Mouse (Mus musculus) ZHBTc4 (cell line): ENCODE measurements around the gene Dok3.
"Not testable (repeated sequence)": the region's sequence is repeated elsewhere in the genome, so short reads cannot be mapped to it uniquely, and the experiment has no call there.

Experiments
- DNase-seq: peaks from one replicate; pipeline ENCODE4 v3.0.0-alpha.2; 2011; ENCODE audit warnings: low read depth, low spot score

Gene Dok3

DNA sequence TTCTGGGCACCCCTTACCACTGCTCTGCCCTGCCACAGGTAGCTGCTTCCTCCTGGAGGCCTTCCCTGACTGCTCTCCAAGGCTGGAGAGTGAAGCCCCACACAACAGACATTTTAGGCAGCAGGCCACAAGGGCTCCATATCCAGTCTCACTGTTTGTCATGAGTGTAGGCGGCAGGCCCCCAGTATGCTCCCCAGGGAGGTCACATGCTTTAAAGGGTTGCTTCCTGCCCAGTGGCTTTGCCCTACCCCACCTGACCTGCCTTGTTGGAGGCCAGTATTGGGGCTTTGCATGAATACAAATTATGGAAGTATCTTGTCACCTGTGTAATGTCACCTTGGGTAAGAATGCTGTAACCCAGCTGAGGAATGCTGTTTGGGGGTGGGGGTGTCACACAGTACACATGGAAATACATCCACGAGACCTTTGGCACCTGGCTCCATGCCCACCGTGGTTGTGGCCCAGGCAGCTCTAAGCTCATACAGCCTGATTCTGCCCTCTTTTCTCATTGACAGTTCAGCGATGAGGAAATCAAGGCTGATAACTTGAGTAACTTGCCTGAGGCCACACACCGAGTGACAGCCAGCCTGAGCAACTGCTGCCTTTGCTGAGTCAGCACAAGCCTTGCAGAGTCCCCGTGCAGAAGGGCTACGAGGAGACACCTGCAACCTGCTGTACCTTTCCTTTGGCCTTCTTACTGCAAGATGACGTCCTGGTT lies at the start of gene Dok3:
TSS of gene Dok3 (minus strand) at position 99 of the 718 bp plus-strand sequence.
- DNase-seq: no peak

GRCm38 (mm10) chr13:55578086-55578485 lies 49.0 kb upstream of the Dok3 start:
- DNase-seq: no peak

GRCm38 (mm10) chr13:55576872-55577271 lies 47.8 kb upstream of the Dok3 start:
- DNase-seq: not testable (repeated sequence)

- DNase-seq: peak; percentile 79
Observed at GRCm38 (mm10) chr13:55575932-55576331, 46.8 kb upstream of the Dok3 start.

DNA sequence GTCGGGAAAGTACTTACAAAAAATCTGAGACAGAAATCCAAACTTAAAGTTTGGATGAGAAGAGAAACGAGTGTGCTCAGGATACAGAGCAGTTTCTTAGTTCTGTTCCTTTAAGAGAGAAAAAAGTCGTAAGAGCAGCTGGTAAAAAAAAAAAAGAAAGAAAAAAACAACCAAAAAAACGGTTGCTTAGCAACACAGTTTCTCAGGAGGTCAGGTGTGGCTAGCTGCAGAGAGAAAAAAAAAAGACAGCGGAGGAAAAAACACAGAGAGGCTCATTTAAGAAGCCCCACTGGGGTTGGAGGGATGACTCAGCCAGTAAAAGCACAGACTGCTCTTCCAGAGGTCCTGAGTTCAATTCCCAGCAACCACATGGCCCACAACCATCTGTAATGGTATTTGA lies 45.2 kb upstream of the Dok3 start:
- DNase-seq: no peak

DNA sequence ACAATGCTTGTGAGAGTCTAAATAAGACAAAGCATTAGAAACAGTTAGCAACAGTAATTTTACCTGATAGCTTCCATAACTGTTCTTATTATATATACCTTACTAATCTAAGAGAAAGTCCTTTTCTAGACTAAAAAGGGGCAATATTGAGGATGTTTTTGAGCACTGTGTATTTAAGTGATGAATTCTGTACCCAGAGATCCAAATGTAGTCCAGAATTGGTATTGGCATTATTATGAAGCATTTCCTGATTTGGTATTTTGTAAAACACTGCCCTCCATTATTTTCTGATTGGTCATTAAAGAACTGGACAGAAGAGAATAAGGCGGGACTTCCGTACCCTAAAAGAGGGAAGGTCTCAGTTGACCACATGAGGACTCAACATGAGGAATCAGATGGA lies 44.3 kb upstream of the Dok3 start, which contains the start of gene Tmed9:
TSS of gene Tmed9 (plus strand) at position 301 of the 400 bp plus-strand sequence.
- no peak for DNase-seq

GRCm38 (mm10) chr13:55571977-55572376 lies 42.9 kb upstream of the Dok3 start:
- DNase-seq: no peak

- DNase-seq: peak; percentile 97
Observed at GRCm38 (mm10) chr13:55571027-55571751, 42.1 kb upstream of the Dok3 start, which contains the start of gene Fam193b. Fam193b (minus strand) TSS chr13:55571120.

GRCm38 (mm10) chr13:55570286-55570973 lies 41.3 kb upstream of the Dok3 start:
- peak; percentile 57 for DNase-seq

DNA sequence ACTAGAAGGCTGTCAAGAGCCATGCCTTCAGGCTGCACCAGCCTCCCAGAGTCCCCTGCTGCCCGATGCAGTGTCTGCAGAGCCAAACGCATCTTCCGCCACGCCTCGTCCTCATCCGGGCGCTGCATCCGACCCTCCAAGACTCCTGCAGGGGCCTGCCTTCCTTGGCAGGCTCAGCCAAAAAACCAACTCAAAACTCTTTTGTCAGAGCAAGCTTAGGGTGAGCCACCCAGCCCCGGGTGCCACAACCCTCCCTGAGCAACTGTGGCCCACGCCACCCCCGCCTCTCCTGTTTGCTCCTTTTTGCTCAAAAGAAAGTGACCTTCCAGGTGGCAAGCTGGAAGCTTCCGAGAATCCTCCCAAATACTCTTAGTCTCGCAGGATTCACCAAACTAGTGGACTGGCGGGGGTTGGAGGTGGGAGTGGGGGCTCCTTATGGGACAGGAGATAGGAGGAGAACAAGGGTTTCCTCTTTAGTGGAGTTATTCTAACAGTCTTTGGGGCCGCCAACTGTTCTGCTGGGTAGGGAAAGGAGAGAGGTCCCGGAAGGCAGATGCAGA lies 40.7 kb upstream of the Dok3 start:
- DNase-seq: peak; percentile 46

GRCm38 (mm10) chr13:55568524-55568923 lies 39.4 kb upstream of the Dok3 start:
- not testable (repeated sequence) for DNase-seq

- DNase-seq: no peak
Observed at GRCm38 (mm10) chr13:55567949-55568348, 38.9 kb upstream of the Dok3 start.

DNA sequence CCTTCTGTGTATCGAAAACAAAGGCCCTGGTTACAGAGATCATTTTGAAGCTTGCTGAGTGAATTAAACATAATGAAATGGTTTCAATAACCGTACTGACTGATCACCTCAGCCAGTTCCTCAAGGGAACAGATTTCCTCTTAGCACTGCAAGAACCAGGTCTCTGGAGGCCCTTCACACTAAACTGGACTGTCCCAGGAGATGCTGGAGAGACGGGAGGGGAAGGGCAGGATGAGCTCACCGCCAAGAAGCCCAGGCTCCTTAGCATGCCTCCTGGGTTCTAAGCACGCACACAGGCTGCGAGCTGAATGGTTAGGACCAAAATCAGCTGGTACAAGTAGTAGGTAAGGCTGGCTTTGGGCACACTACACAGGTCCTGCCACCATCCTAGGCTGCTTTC lies 37.9 kb upstream of the Dok3 start:
- no peak for DNase-seq

DNA sequence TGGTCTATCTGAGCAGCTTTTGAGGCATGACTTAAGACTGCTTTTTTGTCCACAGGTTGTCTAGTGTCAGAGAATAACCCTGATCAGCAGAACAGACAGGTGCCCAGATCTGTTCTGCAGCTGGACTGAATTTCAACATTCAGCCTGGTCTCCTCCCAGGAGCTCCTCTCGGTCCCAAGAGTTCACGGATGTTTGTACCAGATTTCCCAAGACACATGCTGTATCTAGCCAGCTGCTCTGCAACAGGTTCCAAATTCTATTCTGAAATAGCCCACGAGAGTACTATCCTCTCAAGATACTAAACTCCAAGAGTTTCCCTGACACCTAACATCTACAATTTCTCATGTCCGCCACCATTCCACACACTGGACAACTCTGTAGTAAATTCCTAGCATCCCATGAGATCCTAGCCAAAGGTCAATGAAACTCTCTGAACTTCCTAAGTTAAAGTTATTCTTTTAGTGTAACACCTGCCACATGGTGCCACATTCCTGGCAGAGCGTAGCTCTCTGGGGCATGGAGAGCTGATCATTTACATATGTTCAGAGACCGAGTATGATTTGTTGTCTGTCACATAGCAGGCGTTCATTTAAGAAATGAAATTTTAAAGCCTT lies 34.3 kb upstream of the Dok3 start:
- no peak for DNase-seq

DNA sequence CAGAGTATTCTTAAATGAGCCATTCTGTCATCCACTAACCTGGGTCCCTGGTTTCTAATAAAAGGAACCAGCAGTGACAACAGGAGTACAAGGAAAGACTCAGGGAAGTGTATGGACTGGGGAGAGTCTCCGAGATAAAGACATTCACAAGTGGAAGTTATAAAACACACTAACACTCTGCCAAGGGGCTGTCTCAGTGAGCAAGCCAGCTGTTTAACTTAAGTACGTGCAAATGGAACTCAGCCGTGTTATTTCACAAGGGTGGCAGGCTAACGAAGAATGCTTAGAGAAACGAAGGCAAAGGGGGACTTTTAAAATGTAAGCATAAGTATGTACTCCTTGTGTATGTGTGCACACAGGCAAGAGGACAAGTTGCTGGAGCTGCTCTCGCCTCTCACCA lies 28.4 kb upstream of the Dok3 start:
- DNase-seq: no peak

DNA sequence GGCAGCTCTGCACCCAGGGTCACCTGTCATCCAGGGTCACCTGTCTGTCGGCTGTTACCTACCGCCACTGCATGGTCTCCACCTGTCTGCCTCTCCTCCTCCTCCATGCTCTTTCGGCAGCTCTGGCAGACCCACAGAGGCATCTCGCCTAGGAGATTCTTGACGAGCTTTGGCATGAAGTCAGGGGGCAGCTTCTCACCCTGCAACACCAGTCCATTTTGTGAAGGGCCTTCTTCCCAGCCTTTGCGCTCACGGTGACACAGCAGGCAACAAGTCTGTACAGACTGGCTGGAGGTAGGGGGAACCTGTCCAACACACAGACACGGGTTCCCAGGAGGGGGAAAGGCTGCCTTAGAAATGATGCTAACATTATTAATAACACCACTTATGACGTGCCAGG lies 26.8 kb upstream of the Dok3 start:
- DNase-seq: no peak

- no peak for DNase-seq
Observed at GRCm38 (mm10) chr13:55549061-55549460, 20.0 kb upstream of the Dok3 start.

DNA sequence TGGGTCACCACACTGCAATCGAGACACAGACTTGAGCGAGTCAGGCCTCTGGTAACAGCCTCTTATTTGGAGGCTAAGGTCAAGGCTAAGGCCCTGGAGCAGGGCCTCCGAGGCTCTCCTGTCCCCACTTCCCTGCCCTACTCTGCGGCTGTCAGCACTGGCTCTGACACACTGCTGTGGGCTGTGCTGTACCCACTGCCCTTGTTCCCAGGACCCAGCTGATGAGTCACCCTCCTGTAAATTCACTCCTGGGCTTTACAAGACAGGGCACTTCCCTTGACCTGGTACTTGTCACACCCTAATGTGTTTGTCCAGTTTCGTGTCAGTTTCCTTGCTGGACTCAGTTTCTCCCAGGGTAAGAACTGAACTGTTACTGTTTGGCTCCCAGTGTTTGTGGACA lies 19.3 kb upstream of the Dok3 start:
- no peak for DNase-seq

- DNase-seq: no peak
Observed at GRCm38 (mm10) chr13:55547916-55548315, 18.8 kb upstream of the Dok3 start.

- no peak for DNase-seq
Observed at GRCm38 (mm10) chr13:55544792-55545191, 15.7 kb upstream of the Dok3 start.

DNA sequence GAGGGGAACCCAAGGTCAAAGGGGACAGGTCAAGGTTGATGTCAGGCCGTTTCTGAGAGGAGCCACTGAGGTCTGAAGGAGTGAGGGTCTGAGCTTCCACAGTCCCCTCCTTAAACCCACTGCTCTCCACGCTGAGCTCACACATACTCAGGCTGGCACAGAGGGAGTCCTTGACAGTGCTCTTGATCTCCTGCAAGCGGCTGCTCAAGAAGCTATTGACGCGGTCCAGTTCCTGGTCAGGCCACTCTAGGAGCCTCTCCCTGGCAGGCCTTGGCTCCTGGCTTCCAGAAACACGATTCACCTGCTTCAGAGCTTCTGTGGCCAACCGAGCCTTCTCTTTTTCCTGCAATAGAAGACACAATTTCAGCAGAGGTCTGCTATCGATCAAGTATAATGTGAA lies 14.4 kb upstream of the Dok3 start:
- DNase-seq: no peak

DNA sequence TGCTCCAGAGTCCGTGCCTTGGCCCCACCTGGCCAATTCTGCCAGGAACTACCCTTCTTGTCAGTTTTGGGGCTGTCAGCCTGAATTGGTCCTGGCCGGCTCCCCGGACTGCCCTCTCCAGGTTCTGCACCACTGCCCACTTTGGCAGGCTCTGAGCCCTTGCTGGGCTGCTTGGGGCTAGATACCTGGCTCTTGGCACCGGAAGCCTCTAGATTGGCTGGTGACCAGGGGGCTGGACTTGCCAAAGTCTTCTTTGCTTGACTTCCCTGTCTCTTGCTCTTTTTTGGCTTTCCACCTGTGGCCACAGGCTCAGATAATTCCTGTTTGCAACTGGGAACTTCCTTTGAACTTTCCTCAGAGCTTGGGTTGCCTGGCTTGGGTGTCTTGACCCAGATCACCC lies 13.8 kb upstream of the Dok3 start:
- DNase-seq: no peak
